Mouse (Mus musculus) neural tube, embryonic 13.5 days (tissue): Measurements from ENCODE around the gene Ccdc155. TPM values are rescaled to one million over a fixed set of nuclear protein-coding genes. Genes with fewer than 3 reads are reported as not detected.
"Not testable (repeated sequence)": the region's sequence is repeated elsewhere in the genome, so short reads cannot be mapped to it uniquely, and the experiment has no call there.

Source experiments
- ATAC-seq: fragments of 200-750 bp; cut with Nextera tagmentation; 2 replicates; pipeline ENCODE4 v1.8.0; 2017; ENCODE audit warnings: low read depth, mild to moderate bottlenecking, moderate TSS enrichment, moderate library complexity
- H3K27ac ChIP-seq: fragments of 300-500 bp; sonication (generic); replicated peaks from 2 replicates; pipeline ENCODE4 v1.5.1; 2015; ENCODE audit warnings: moderate library complexity, mild to moderate bottlenecking, inconsistent platforms
- H3K27me3 ChIP-seq: fragments of 300-500 bp; sonication (generic); 2 replicates; pipeline ENCODE4 v1.6.1; 2015; ENCODE audit warnings: mild to moderate bottlenecking, inconsistent platforms
- H3K36me3 ChIP-seq: fragments of 300-500 bp; sonication (generic); 2 replicates; pipeline ENCODE4 v1.6.1; 2015; ENCODE audit warnings: mild to moderate bottlenecking, inconsistent platforms
- H3K4me1 ChIP-seq: fragments of 300-500 bp; sonication (generic); replicated peaks from 2 replicates; pipeline ENCODE4 v1.6.1; 2015; ENCODE audit warnings: inconsistent platforms
- H3K4me2 ChIP-seq: fragments of 300-500 bp; sonication (generic); 2 replicates; pipeline ENCODE4 v1.6.1; 2015; ENCODE audit warnings: inconsistent platforms, mild to moderate bottlenecking, moderate library complexity
- H3K4me3 ChIP-seq: fragments of 300-500 bp; sonication (generic); 2 replicates; pipeline ENCODE4 v1.5.1; 2015; ENCODE audit warnings: mild to moderate bottlenecking, inconsistent platforms
- H3K9ac ChIP-seq: fragments of 300-500 bp; sonication (generic); 2 replicates; pipeline ENCODE4 v1.6.1; 2015; ENCODE audit warnings: moderate library complexity, mild to moderate bottlenecking, inconsistent platforms
- H3K9me3 ChIP-seq: fragments of 300-500 bp; sonication (generic); 2 replicates; pipeline ENCODE4 v1.6.1; 2016; ENCODE audit warnings: inconsistent platforms
- WGBS: fragments of 180-500 bp; shearing (Covaris S2); methylation state at CpG from one replicate; pipeline ENCODE4 v1.1.7; 2015; 5-methylcytosine and 5-hydroxymethylcytosine counted together
- polyA plus RNA-seq: library from polyadenylated mRNA; unstranded; fragments of >200 nt; fragmentation: Nextera tagmentation; extraction: Ambion mirVana; gene quantifications from 2 replicates; pipeline ENCODE4 v1.2.1, GENCODE M21; 2015

Ccdc155 gene
- polyA plus RNA-seq, 1 experiment from 2014 or later = 0.29 TPM

GRCm38 (mm10) chr7:45158991-45159390 lies 45.7 kb downstream of the Ccdc155 start:
- H3K4me1 ChIP-seq = peaks cover 28% of the 10 kb centered on the region
- H3K27me3 ChIP-seq = peaks cover 16% of the 10 kb centered on the region
- H3K4me2 ChIP-seq = no peak overlapping the region
- no peak overlapping the region for H3K9ac ChIP-seq
- WGBS = 89% methylated on average over 6 of the region's 6 CpGs
- peaks cover 39% of the 10 kb centered on the region for H3K36me3 ChIP-seq
- no peak overlapping the region for H3K4me3 ChIP-seq
- H3K9me3 ChIP-seq = no peaks in the 10 kb centered on the region
- no peak for ATAC-seq
- H3K27ac ChIP-seq = no peak overlapping the region

- Histone ChIP-seq H3K27ac (no peak overlapping the region), H3K27me3 (peaks cover 1% of the 10 kb centered on the region), H3K9me3 (no peaks in the 10 kb centered on the region), H3K9ac (no peak overlapping the region), H3K4me3 (no peak overlapping the region), H3K36me3 (peaks cover 39% of the 10 kb centered on the region), H3K4me2 (no peak overlapping the region), H3K4me1 (peaks cover 25% of the 10 kb centered on the region)
- no peak for ATAC-seq
- WGBS = 87% methylated on average over 14 of the region's 14 CpGs
These were observed 47.2 kb downstream of the Ccdc155 start for GRCm38 (mm10) chr7:45157459-45157858.

DNA sequence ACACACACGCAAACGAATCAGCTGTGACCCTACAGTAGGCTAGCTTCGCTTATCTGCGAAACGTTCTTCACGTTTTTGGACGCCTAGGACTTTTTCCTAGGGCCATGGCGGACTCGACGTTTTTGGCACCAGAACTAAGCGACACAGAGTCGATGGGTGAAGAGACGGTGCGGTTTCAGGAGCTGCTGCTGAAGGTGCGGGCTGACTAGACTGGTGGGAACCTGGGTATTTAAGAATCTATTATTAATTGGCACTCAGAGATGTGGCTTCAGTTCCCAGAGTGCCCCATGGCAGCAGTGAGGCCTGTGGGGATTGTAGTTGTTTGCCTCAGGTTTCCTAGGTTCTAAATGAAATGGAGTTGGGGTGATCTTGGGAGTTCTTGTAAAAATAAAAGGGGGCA lies 48.5 kb downstream of the Ccdc155 start:
- Histone ChIP-seq H3K9ac (no peak overlapping the region), H3K4me2 (no peak overlapping the region), H3K36me3 (peaks cover 39% of the 10 kb centered on the region), H3K9me3 (no peaks in the 10 kb centered on the region), H3K4me1 (peaks cover 21% of the 10 kb centered on the region), H3K27ac (no peak overlapping the region), H3K27me3 (no peaks in the 10 kb centered on the region), H3K4me3 (no peak overlapping the region)
- ATAC-seq = no peak
- WGBS = 96% methylated on average over 15 of the region's 15 CpGs

DNA sequence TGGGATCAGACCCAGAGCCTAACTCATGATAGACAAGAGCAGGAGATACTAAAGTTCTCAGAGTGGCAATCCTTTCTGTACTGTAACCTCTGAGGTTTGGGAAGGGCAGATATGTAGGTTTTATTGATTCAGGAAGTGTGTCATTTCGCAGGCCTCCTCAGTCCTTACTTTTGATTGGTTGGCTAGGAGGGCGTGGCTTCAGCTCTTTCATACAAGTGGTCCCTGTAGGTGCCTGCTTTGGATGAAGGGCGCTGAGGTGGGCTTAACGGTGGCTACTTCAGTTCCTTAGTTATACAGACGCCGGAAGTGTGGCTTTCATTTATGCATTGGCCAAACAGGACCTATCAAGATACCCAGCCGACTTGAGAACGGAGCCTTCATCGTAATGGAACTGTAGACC lies 49.1 kb downstream of the Ccdc155 start:
- Histone ChIP-seq H3K36me3 (peaks cover 35% of the 10 kb centered on the region), H3K4me2 (peak overlapping the region; percentile 81; the same call in 1 of the 2 replicates), H3K27ac (no peak overlapping the region), H3K9ac (no peak overlapping the region), H3K9me3 (no peaks in the 10 kb centered on the region), H3K27me3 (no peaks in the 10 kb centered on the region), H3K4me3 (0 out of 2 replicates have a peak overlapping the region, but pooled peaks have one; percentile 63), H3K4me1 (peaks cover 27% of the 10 kb centered on the region)
- no peak for ATAC-seq
- 85% methylated on average over 9 of the region's 9 CpGs for WGBS

GRCm38 (mm10) chr7:45154993-45155514 lies 49.6 kb downstream of the Ccdc155 start:
- Histone ChIP-seq H3K36me3 (peaks cover 30% of the 10 kb centered on the region), H3K9ac (peak overlapping the region; percentile 94; the same call in 1 of the 2 replicates), H3K27me3 (no peaks in the 10 kb centered on the region), H3K4me3 (peak overlapping the region; percentile 63), H3K4me2 (peak overlapping the region; percentile 81), H3K9me3 (no peaks in the 10 kb centered on the region), H3K27ac (0 out of 2 replicates have a peak overlapping the region, but pooled peaks have one; percentile 19), H3K4me1 (peaks cover 30% of the 10 kb centered on the region)
- WGBS = 83% methylated on average over 12 of the region's 12 CpGs
- ATAC-seq = no peak; the same call in 1 of the 2 replicates

DNA sequence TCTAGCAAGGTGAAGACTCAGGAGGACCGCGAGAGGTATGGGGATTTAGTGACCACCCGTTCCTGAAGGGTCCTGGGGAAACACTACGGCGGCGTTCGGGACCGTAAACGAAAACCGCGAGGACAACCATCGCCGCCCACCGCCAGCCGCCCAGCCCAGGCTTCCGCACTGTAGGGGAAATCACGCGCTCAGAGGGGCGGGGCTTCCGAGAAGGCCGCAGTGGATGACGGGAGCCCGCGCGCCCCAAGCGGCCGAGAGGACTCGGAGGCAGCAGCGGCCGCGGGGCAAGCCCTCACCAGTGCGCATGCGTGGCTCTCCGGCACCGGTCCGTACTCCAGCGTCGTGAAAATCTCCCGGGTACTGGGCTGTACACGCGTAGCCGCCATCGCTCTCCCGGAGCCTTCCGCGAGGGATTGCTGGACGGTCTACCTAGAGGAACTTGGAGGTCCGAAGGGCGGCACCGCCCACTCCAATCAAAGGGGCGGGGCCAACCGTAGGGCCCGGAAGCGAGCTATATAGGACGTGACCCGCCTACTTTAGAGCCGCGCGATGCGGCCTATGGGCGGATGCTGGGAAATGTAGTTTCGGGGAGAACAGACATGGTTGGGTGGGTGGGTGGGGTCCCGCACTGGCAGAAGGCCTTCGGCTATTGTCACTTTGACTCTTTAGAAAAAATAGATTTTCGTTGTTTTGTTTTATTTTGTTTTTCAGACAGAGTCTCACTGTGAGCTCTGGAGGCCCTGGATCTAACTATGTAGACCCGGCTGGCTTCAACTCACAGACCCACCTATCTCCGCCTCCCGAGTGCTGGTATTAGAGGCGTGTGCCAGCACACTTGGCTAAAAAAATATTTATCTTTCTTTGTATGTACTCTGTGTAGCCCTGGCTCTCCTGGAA lies 50.3 kb downstream of the Ccdc155 start, which contains the start of the genes Pih1d1 and Aldh16a1:
Gene Pih1d1, plus strand, starts transcription at position 208 of the 897 bp plus-strand sequence.
Gene Aldh16a1, minus strand, starts transcription at position 489 of the 897 bp plus-strand sequence.
- peak within 1 kb of the TSS; percentile 94 for H3K9ac ChIP-seq
- H3K4me1 ChIP-seq = peaks cover 30% of the 10 kb centered on the region
- 5% methylated on average over 69 of the region's 69 CpGs for WGBS
- peak within 1 kb of the TSS; percentile 96 for H3K27ac ChIP-seq
- H3K4me3 ChIP-seq = peak within 1 kb of the TSS; percentile 63
- H3K27me3 ChIP-seq = no peaks in the 10 kb centered on the region
- H3K9me3 ChIP-seq = no peaks in the 10 kb centered on the region
- H3K4me2 ChIP-seq = peak within 1 kb of the TSS; percentile 81
- H3K36me3 ChIP-seq = peaks cover 22% of the 10 kb centered on the region
- ATAC-seq = peak; percentile 97

DNA sequence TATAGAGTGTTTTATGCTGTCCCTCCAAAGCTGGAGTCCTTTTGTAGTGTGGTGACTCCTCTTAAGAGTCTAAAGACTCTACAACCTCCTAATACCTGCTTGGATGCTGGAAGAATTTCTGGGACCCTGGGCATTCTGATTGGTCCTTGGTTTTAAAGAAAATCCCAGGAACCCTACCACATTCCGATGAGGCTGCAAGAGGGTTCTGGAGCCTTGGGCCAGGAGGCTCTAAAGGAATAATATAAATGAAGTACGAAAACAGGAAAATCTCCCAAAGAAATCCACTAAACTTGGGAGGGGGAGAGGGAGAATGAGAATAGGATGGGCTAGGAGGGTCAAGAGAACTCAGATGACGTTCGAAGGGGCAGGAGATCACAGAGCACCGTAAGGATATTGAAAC lies 51.1 kb downstream of the Ccdc155 start:
- Histone ChIP-seq H3K4me2 (peak overlapping the region; percentile 81), H3K9ac (peak overlapping the region; percentile 94), H3K4me3 (peak overlapping the region; percentile 63), H3K9me3 (no peaks in the 10 kb centered on the region), H3K27ac (peak overlapping the region; percentile 96), H3K36me3 (peaks cover 15% of the 10 kb centered on the region), H3K27me3 (no peaks in the 10 kb centered on the region), H3K4me1 (peaks cover 30% of the 10 kb centered on the region)
- 3% methylated on average over 5 of the region's 5 CpGs for WGBS
- ATAC-seq = 0 out of 2 replicates have a peak, but pooled peaks have one; percentile 3

GRCm38 (mm10) chr7:45153052-45153451 lies 51.6 kb downstream of the Ccdc155 start:
- H3K9me3 ChIP-seq, H3K9ac ChIP-seq, H3K36me3 ChIP-seq, ATAC-seq, H3K27me3 ChIP-seq, H3K27ac ChIP-seq: not testable (repeated sequence)
- 94% methylated on average over 2 of the region's 2 CpGs for WGBS
- Histone ChIP-seq H3K4me3 (peak overlapping the region; percentile 63; the same call in 1 of the 2 replicates), H3K4me1 (peaks cover 30% of the 10 kb centered on the region), H3K4me2 (peak overlapping the region; percentile 81; the same call in 1 of the 2 replicates)

- Histone ChIP-seq H3K9me3 (no peaks in the 10 kb centered on the region), H3K9ac (no peak overlapping the region), H3K4me1 (peaks cover 30% of the 10 kb centered on the region), H3K4me2 (no peak overlapping the region), H3K36me3 (0 out of 2 replicates have a peak, but pooled peaks cover 6% of the 10 kb centered on the region), H3K27ac (no peak overlapping the region), H3K4me3 (no peak overlapping the region), H3K27me3 (no peaks in the 10 kb centered on the region)
- WGBS = 58% methylated on average over 11 of the region's 11 CpGs
- ATAC-seq = no peak
These were observed 53.4 kb downstream of the Ccdc155 start for GRCm38 (mm10) chr7:45151303-45151702.

DNA sequence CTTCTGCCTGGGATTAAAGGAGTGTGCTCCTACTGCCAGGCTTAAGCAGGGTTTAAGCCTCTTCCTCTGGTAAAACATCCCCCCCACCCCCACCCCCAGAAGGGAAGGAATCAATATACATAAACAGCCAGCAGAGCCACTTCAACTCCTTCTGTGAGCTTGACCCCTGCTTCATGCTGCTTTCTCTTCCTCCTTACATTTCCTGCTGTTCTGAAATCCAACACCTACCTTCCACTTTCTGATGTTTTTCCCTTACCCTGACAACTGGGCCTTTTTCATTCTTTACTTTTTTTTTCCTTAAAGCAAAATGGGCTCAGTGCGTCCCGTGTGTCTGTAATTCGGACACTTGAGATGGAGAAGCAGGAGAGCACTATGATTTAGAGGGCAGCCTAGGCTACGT lies 54.4 kb downstream of the Ccdc155 start:
- Histone ChIP-seq H3K36me3 (peaks cover 11% of the 10 kb centered on the region; the same call in 1 of the 2 replicates), H3K9me3 (no peaks in the 10 kb centered on the region), H3K4me2 (no peak overlapping the region), H3K4me3 (no peak overlapping the region), H3K27ac (no peak overlapping the region), H3K27me3 (no peaks in the 10 kb centered on the region), H3K4me1 (peaks cover 25% of the 10 kb centered on the region), H3K9ac (no peak overlapping the region)
- no peak for ATAC-seq
- 79% methylated on average over 4 of the region's 4 CpGs for WGBS

DNA sequence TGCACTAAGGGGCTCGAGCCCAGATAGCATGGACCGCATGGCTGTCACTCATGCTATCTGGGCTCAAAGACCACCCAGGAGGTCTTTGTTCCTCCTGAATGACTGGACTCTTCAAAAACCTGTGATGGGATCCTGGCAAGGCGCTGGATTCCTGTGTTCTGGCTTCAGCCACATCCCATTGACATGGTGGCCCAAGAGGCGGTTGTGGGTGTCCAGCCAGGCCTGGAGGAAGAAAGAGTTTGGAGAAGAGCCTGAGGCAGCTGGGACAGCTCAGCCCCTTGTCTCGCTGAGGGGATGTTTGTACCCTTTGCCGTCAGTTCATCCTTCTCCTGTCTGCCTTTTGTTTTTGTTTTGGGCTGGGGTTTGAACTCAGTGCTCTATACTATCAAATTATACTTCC lies 55.1 kb downstream of the Ccdc155 start:
- WGBS = 31% methylated on average over 6 of the region's 6 CpGs

DNA sequence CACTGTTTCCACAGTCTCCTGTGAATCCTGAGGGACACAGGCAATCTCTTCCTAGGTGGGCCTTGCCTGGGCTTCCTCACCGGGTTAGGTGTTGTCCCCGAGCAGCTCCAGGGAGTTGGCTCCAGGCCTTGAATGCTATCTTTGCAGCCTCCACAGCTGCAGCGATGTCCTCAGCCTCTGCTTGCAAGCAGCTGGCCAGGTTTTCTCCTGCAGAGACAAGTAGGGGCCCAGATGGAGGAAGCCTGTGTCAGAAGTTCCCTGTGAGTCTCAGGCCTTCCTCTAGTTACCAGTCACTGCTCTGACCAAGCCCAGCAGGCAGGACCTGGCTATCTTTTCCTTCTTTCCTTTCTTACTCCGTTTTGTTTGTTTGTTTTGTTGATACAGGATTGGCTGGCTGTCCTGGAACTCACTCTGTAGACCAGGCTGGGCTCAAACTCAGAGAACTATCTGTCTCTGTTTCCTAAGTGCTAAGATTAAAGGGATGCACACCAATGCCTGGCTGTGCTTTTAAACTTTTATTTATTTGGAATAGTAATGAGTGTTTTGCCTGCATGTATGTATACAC lies 56.1 kb downstream of the Ccdc155 start:
- 67% methylated on average over 4 of the region's 4 CpGs for WGBS
- ATAC-seq = no peak
- H3K9me3 ChIP-seq = no peaks in the 10 kb centered on the region

More for the DNA sequence above, 55.1 kb downstream of the Ccdc155 start:
- Histone ChIP-seq H3K9me3 (no peaks in the 10 kb centered on the region), H3K4me3 (no peak overlapping the region), H3K27me3 (no peaks in the 10 kb centered on the region), H3K4me2 (no peak overlapping the region), H3K4me1 (peaks cover 18% of the 10 kb centered on the region), H3K36me3 (peaks cover 19% of the 10 kb centered on the region; the same call in 1 of the 2 replicates), H3K9ac (peak overlapping the region; percentile 31; the same call in 1 of the 2 replicates), H3K27ac (no peak overlapping the region)
- no peak for ATAC-seq

More for the DNA sequence above, 56.1 kb downstream of the Ccdc155 start:
- Histone ChIP-seq H3K27ac (no peak overlapping the region), H3K27me3 (no peaks in the 10 kb centered on the region), H3K4me2 (no peak overlapping the region), H3K9ac (no peak overlapping the region), H3K4me1 (peaks cover 16% of the 10 kb centered on the region), H3K36me3 (peaks cover 27% of the 10 kb centered on the region), H3K4me3 (no peak overlapping the region)
